Mouse (Mus musculus) forebrain, postnatal 0 days (tissue): ENCODE results near the gene Junb. TPM values are rescaled to one million over a fixed set of nuclear protein-coding genes. Genes with fewer than 3 reads are reported as not detected.

Experiments used
- ATAC-seq: fragments of 200-750 bp; cut with Nextera tagmentation; 2 replicates; pipeline ENCODE4 v1.8.0; 2017; ENCODE audit warnings: mild to moderate bottlenecking, moderate library complexity
- DNase-seq: peaks from one replicate; pipeline ENCODE4 v3.0.0-alpha.2; 2015
- H3K27ac ChIP-seq: fragments of 300-500 bp; sonication (generic); 2 replicates; pipeline ENCODE4 v1.5.1; 2014; ENCODE audit warnings: low read depth, mild to moderate bottlenecking, antibody characterized with exemption, low read length, moderate library complexity, mixed read lengths
- H3K27me3 ChIP-seq: fragments of 300-500 bp; sonication (generic); 2 replicates; pipeline ENCODE4 v1.6.1; 2014; ENCODE audit warnings: mild to moderate bottlenecking, low read length, mixed read lengths; ENCODE audit not compliant: insufficient read depth
- H3K36me3 ChIP-seq: fragments of 300-500 bp; sonication (generic); 2 replicates; pipeline ENCODE4 v1.6.1; 2014; ENCODE audit warnings: mild to moderate bottlenecking, moderate library complexity; ENCODE audit not compliant: insufficient read depth
- H3K4me1 ChIP-seq: fragments of 300-500 bp; sonication (generic); 2 replicates; pipeline ENCODE4 v1.6.1; 2014; ENCODE audit warnings: antibody characterized with exemption; ENCODE audit not compliant: insufficient read depth
- H3K4me2 ChIP-seq: fragments of 300-500 bp; sonication (generic); 2 replicates; pipeline ENCODE4 v1.6.1; 2014; ENCODE audit warnings: low read depth, mild to moderate bottlenecking, moderate library complexity
- H3K4me3 ChIP-seq: fragments of 300-500 bp; sonication (generic); 2 replicates; pipeline ENCODE4 v1.5.1; 2014; ENCODE audit warnings: low read depth, low read length, mixed read lengths
- H3K9ac ChIP-seq: fragments of 300-500 bp; sonication (generic); 2 replicates; pipeline ENCODE4 v1.6.1; 2014; ENCODE audit warnings: mild to moderate bottlenecking
- H3K9me3 ChIP-seq: fragments of 300-500 bp; sonication (generic); 2 replicates; pipeline ENCODE4 v1.6.1; 2016; ENCODE audit warnings: low read length
- CTCF ChIP-seq: sonication (generic); IDR thresholded peaks from 2 replicates; pipeline ENCODE4 v1.5.1; 2016; ENCODE audit warnings: antibody characterized with exemption, control low read depth, low read depth
- WGBS: fragments of 180-500 bp; shearing (Covaris S2); extraction: QIAGEN DNeasy Blood & Tissue Kit; methylation state at CpG from one replicate; pipeline ENCODE4 v1.1.7; 2014; 5-methylcytosine and 5-hydroxymethylcytosine counted together
- polyA plus RNA-seq: library from polyadenylated mRNA; unstranded; fragments of >200 nt; fragmentation: Nextera tagmentation; extraction: Ambion mirVana; gene quantifications from 2 replicates; pipeline ENCODE4 v1.2.1, GENCODE M21; 2015
- total RNA-seq: library from RNA; depleted of rRNA; stranded (reverse); fragments of >200 nt; gene quantifications from 2 replicates; pipeline ENCODE4 v1.2.3, GENCODE M21; 2014

Gene Junb
- total and polyA plus RNA-seq, 2 experiments from 2014 or later: 10.1 to 21.9 TPM

DNA sequence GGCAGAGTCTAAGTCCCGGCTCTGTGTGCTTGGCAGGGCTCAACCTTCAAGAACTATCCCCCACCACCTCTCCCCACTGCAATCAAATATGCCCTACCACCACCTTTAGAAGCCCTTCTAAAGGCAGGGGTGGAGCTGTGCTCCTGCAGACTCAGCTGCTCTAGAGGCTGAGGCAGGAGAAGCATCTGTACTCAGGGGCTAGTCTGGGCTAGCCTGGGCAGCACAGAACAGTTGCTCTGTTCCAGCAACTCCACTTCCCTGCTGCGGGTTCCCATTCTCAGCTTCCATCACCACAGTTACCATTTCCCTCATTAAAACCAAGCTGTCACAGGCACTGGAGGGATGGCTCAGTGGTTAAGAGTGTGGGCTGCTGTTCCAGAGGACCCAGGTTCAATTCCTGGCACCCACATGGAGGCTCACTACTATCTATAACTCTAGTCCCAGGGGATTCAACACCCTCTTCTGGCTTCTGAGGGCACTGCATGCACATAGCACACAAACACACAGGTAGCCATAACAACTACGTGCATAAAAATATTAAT is 43.1 kb upstream of the Junb start:
- Histone ChIP-seq H3K4me2 (no peak overlapping the region), H3K9ac (no peak overlapping the region), H3K36me3 (peaks cover 53% of the 10 kb centered on the region), H3K27ac (no peak overlapping the region), H3K27me3 (no peaks in the 10 kb centered on the region), H3K4me3 (no peak overlapping the region), H3K4me1 (peaks cover 17% of the 10 kb centered on the region), H3K9me3 (no peaks in the 10 kb centered on the region)
- DNase-seq (no peak), ATAC-seq (no peak)
- TF ChIP-seq CTCF: no peak; the same call in 1 of the 2 replicates
- WGBS: 93% methylated on average over 3 of the region's 3 CpGs

- Histone ChIP-seq H3K4me1 (no peaks in the 10 kb centered on the region), H3K36me3 (peaks cover 38% of the 10 kb centered on the region), H3K4me3 (no peak overlapping the region), H3K27ac (no peak overlapping the region), H3K9ac (no peak overlapping the region), H3K27me3 (peaks cover 19% of the 10 kb centered on the region; the same call in 1 of the 2 replicates), H3K4me2 (no peak overlapping the region), H3K9me3 (no peaks in the 10 kb centered on the region)
- 21% methylated on average over 5 of the region's 5 CpGs for WGBS
- no peak for TF ChIP-seq CTCF
- DNase-seq (no peak), ATAC-seq (no peak)
Observed at GRCm38 (mm10) chr8:85017209-85017608, 38.7 kb upstream of the Junb start.

- Histone ChIP-seq H3K4me3 (no peak overlapping the region), H3K27me3 (peaks cover 20% of the 10 kb centered on the region; the same call in 1 of the 2 replicates), H3K27ac (no peak overlapping the region), H3K36me3 (peaks cover 34% of the 10 kb centered on the region), H3K4me2 (no peak overlapping the region), H3K9ac (no peak overlapping the region), H3K9me3 (no peaks in the 10 kb centered on the region), H3K4me1 (no peaks in the 10 kb centered on the region)
- TF ChIP-seq CTCF: no peak
- WGBS: 63% methylated on average over 10 of the region's 10 CpGs
- no peak for ATAC-seq
- DNase-seq: no peak
Observed at GRCm38 (mm10) chr8:85016724-85017123, 38.2 kb upstream of the Junb start.

DNA sequence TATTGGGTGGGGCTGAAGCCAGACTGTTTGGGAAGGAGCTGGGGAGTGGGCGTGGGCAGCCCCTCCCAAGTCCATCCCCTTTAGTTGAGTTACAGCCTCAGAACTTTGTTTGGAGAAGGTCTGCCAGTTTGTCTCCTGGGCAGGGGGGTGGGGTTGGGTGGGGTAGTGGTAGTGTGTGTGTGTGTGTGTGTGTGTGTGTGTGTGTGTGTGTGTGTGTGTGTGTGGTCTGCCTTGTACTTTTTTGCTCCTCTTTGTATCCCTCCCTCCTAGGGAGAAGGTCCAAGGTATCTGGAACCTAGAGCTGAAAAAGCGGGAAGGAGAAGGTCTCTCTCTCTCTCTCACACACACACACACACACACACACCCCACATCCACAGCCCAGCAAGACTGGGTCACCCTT is 35.9 kb upstream of the Junb start, which contains the start of gene Best2:
Gene Best2 (minus strand): TSS at position 101 of the 400 bp plus-strand sequence.
- H3K36me3 ChIP-seq: peaks cover 26% of the 10 kb centered on the region
- WGBS: 81% methylated on average over 2 of the region's 2 CpGs
- peak within 1 kb of the TSS; percentile 62 for H3K4me2 ChIP-seq
- no peak within 1 kb of the TSS for H3K27ac ChIP-seq
- ATAC-seq (no peak), DNase-seq (no peak)
- H3K27me3 ChIP-seq: peaks cover 30% of the 10 kb centered on the region
- TF ChIP-seq CTCF: no peak
- peak within 1 kb of the TSS; percentile 35 for H3K4me3 ChIP-seq
- H3K9ac ChIP-seq: peak within 1 kb of the TSS; percentile 47
- H3K9me3 ChIP-seq: no peaks in the 10 kb centered on the region
- H3K4me1 ChIP-seq: no peaks in the 10 kb centered on the region

GRCm38 (mm10) chr8:85013230-85013840 is 34.8 kb upstream of the Junb start:
- TF ChIP-seq CTCF: peak; percentile 79
- DNase-seq (peak; percentile 79), ATAC-seq (peak; percentile 89)
- Histone ChIP-seq H3K27ac (no peak overlapping the region), H3K4me1 (no peaks in the 10 kb centered on the region), H3K9ac (peak overlapping the region; percentile 47), H3K27me3 (peaks cover 30% of the 10 kb centered on the region), H3K4me2 (peak overlapping the region; percentile 62), H3K36me3 (peaks cover 16% of the 10 kb centered on the region), H3K9me3 (no peaks in the 10 kb centered on the region), H3K4me3 (peak overlapping the region; percentile 35)
- 5% methylated on average over 25 of the region's 26 CpGs for WGBS

DNA sequence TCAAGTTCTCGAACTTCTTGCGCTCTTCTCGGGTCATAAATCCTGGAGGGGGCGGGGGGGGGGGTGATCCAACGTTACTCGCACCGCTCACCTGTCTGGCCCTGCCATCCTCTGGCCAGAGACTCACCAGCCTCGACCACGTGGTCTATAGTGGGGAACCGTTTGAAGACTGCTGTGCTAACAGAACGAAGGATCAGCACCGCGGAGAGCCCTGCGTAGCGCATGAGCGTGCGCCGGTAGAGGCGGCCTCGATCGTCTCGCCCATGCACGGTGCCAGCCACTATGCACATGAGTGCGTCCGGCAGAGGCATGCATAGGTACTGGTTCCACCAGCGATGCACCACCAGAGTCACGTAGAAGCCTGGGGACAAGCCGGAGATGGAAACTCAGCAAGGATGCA is 32.7 kb upstream of the Junb start:
- Histone ChIP-seq H3K9ac (no peak overlapping the region), H3K36me3 (no peaks in the 10 kb centered on the region), H3K27ac (no peak overlapping the region), H3K4me3 (no peak overlapping the region), H3K4me2 (no peak overlapping the region), H3K9me3 (no peaks in the 10 kb centered on the region), H3K4me1 (no peaks in the 10 kb centered on the region), H3K27me3 (peaks cover 30% of the 10 kb centered on the region)
- 18% methylated on average over 28 of the region's 28 CpGs for WGBS
- no peak for ATAC-seq
- no peak for DNase-seq
- TF ChIP-seq CTCF: no peak

DNA sequence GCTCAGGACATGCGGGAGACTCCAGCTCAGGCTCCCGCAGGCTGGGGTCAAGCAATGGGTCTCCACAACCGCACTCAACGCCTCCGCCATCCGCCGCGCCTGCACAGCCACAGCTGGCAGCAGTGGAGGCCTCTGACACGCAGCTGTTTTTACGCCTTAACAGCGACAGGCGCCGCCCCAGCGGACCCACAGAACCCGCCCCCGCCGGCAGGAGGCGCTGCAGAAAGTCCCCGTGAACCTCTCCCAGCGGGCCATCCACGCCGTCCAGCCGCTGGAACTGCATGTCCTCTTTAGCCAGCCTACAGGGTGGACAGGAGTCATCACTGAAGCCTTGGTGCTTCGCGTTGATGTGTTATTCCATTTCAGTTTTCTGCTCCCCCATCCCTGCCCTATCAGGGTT is 29.2 kb upstream of the Junb start:
- no peak overlapping the region for H3K27ac ChIP-seq
- no peaks in the 10 kb centered on the region for H3K4me1 ChIP-seq
- ATAC-seq (no peak), DNase-seq (no peak)
- H3K4me3 ChIP-seq: no peak overlapping the region
- 20% methylated on average over 25 of the region's 25 CpGs for WGBS
- peaks cover 14% of the 10 kb centered on the region for H3K27me3 ChIP-seq
- peaks cover 5% of the 10 kb centered on the region; the same call in 1 of the 2 replicates for H3K36me3 ChIP-seq
- H3K4me2 ChIP-seq: no peak overlapping the region
- H3K9ac ChIP-seq: no peak overlapping the region
- H3K9me3 ChIP-seq: no peaks in the 10 kb centered on the region
- TF ChIP-seq CTCF: 0 out of 2 replicates have a peak, but pooled peaks have one; percentile 18
